Mouse (Mus musculus) hindbrain, embryonic 12.5 days (tissue): Measurements from ENCODE around the gene Pxmp4. TPM values are rescaled to one million over a fixed set of nuclear protein-coding genes. Genes with fewer than 3 reads are reported as not detected.

Experiments used
- ATAC-seq: fragments of 200-750 bp; cut with Nextera tagmentation; 2 replicates; pipeline ENCODE4 v1.8.0; 2017; ENCODE audit warnings: moderate TSS enrichment; ENCODE audit not compliant: low FRiP score
- H3K27ac ChIP-seq: fragments of 300-500 bp; sonication (generic); 2 replicates; pipeline ENCODE4 v1.5.1; 2016; ENCODE audit warnings: mild to moderate bottlenecking
- H3K27me3 ChIP-seq: fragments of 300-500 bp; sonication (generic); 2 replicates; pipeline ENCODE4 v1.6.1; 2016; ENCODE audit warnings: mild to moderate bottlenecking
- H3K36me3 ChIP-seq: fragments of 300-500 bp; sonication (generic); 2 replicates; pipeline ENCODE4 v1.6.1; 2016; ENCODE audit warnings: mild to moderate bottlenecking
- H3K4me1 ChIP-seq: fragments of 300-500 bp; sonication (generic); 2 replicates; pipeline ENCODE4 v1.6.1; 2016
- H3K4me2 ChIP-seq: fragments of 300-500 bp; sonication (generic); replicated peaks from 2 replicates; pipeline ENCODE4 v1.6.1; 2016; ENCODE audit warnings: mild to moderate bottlenecking
- H3K4me3 ChIP-seq: fragments of 300-500 bp; sonication (generic); 2 replicates; pipeline ENCODE4 v1.5.1; 2016; ENCODE audit warnings: mild to moderate bottlenecking
- H3K9ac ChIP-seq: fragments of 300-500 bp; sonication (generic); 2 replicates; pipeline ENCODE4 v1.6.1; 2016; ENCODE audit warnings: mild to moderate bottlenecking, moderate library complexity
- H3K9me3 ChIP-seq: fragments of 300-500 bp; sonication (generic); replicated peaks from 2 replicates; pipeline ENCODE4 v1.6.1; 2016; ENCODE audit warnings: mild to moderate bottlenecking
- WGBS: fragments of 180-500 bp; shearing (Covaris S2); methylation state at CpG from one replicate; pipeline ENCODE4 v1.1.7; 2016; 5-methylcytosine and 5-hydroxymethylcytosine counted together
- polyA plus RNA-seq: library from polyadenylated mRNA; unstranded; fragments of >200 nt; fragmentation: Nextera tagmentation; extraction: Ambion mirVana; gene quantifications from 2 replicates; pipeline ENCODE4 v1.2.1, GENCODE M21; 2016

Gene Pxmp4
- polyA plus RNA-seq, 1 experiment from 2014 or later, result 14.1 TPM

GRCm38 (mm10) chr2:154549886-154550189, 53.7 kb downstream of the Pxmp4 start:
- Histone ChIP-seq H3K4me3 (peak overlapping the region; percentile 40), H3K27me3 (peaks cover 27% of the 10 kb centered on the region), H3K27ac (no peak overlapping the region), H3K36me3 (peaks cover 8% of the 10 kb centered on the region; the same call in 1 of the 2 replicates), H3K9me3 (no peaks in the 10 kb centered on the region), H3K4me2 (peak overlapping the region; percentile 80), H3K9ac (no peak overlapping the region), H3K4me1 (peaks cover 23% of the 10 kb centered on the region)
- 15% methylated on average over 20 of the region's 20 CpGs for WGBS
- ATAC-seq, result no peak

DNA sequence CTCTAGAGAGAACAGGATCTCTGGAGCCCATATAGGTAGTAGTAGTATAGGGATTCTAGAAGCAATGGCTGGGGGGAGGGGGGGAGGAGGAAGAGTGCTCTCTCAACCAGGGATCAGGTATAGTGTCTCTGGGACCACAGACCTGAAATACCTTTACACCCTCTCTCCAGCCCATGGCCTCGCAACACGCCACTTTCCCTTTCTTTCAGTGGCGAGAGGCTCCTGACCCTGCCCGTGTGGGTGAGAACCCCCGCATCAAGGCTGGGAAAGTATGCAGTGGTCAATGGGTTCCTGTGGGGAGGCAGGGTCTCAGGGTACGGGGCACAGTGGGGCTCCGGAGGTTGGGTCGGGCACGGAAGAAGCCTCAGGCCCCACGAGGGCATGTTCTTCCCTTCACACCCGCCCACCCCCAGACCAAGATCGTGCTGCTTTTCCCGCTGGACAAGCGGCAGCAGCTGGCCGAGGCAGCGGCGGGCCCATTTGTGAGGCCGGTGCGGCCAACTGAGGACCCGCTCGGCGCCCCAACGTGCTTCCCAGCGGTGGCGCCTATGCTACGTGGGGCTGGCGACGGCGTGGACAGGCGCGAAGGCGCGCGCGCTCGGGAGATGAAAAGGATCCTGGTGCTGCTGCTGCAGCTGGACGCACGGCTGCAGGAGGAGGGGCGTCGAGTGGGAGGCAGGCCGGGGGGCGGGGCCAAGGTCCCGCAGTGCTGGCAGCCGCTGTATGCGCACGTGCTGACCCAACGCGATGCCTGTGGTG, 54.2 kb downstream of the Pxmp4 start:
- no peaks in the 10 kb centered on the region for H3K9me3 ChIP-seq
- under 1% methylated on average over 48 of the region's 48 CpGs for WGBS
- peak overlapping the region; percentile 80 for H3K4me2 ChIP-seq
- peak; percentile 78 for ATAC-seq
- peak overlapping the region; percentile 40 for H3K4me3 ChIP-seq
- peak overlapping the region; percentile 58 for H3K9ac ChIP-seq
- peaks cover 7% of the 10 kb centered on the region; the same call in 1 of the 2 replicates for H3K36me3 ChIP-seq
- no peak overlapping the region for H3K27ac ChIP-seq
- peaks cover 27% of the 10 kb centered on the region for H3K27me3 ChIP-seq
- H3K4me1 ChIP-seq, result peaks cover 23% of the 10 kb centered on the region

GRCm38 (mm10) chr2:154548688-154549087, 54.8 kb downstream of the Pxmp4 start:
- Histone ChIP-seq H3K9me3 (no peaks in the 10 kb centered on the region), H3K4me1 (peaks cover 23% of the 10 kb centered on the region), H3K4me2 (no peak overlapping the region), H3K4me3 (no peak overlapping the region), H3K27me3 (peaks cover 27% of the 10 kb centered on the region), H3K27ac (no peak overlapping the region), H3K9ac (no peak overlapping the region), H3K36me3 (peaks cover 5% of the 10 kb centered on the region; the same call in 1 of the 2 replicates)
- ATAC-seq, result no peak
- whole genome bisulfite sequencing, result 48% methylated on average over 3 of the region's 3 CpGs

DNA sequence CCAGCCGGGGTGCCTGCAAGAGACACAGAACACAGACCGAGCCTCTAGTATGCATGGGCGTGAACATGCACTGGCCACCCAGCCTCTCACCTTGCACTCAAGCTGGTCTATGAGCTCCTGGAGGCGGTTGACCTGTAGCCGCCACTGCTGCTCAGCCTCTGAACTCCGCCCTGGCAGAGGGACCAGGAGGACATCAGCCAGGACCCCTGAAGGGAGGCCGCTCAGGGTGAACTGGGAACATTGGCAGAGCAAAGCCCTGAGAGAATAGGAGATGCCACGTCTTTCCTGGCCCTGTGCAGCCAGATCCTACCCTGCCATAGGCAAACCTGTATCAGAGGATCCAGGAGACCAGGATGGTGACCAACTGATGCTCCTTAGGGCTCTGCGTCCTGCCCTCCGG, 56.8 kb downstream of the Pxmp4 start, which contains the start of gene 1700003F12Rik:
TSS of gene 1700003F12Rik (plus strand) at position 375 of the 400 bp plus-strand sequence.
- WGBS, result 95% methylated on average over 10 of the region's 10 CpGs
- no peak within 1 kb of the TSS for H3K4me2 ChIP-seq
- no peak for ATAC-seq

DNA sequence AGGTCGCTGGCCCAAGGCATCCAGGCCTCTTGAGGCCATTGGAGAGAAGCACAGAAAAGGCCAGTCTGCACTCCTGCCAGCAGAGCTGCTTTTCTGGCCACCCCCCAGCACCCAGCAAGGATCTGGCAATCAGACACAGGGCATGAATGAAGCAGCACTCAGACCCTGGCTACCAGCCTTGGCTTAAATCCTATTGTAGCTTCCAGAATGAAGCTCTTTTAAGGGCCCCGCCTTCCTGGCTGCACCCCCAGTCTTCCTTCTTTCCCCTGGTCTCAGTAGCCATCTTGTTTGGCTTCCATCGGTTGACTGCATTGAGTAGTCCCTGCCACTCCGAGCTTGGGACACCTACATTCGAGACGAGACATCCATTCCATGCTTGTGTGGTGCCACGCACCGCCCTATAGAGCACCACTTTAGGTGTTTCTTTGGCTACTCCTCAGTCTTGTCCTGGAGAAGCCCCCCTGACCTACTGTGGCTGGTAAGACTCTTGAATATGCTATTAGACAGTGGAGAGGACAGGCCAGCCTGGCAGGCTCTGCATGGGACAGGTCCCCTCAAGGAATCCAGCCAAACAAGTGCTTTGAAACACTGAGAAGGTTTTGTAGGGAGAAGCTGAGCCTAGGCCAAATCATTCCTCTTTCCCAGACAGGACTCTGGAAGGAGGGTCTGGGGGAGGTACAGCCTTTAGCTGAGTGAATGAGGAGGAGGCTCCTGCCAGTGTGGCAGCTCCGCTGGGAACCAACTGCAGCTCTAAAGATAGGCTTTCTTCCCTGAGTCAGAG, 59.8 kb downstream of the Pxmp4 start:
- no peak overlapping the region for H3K9ac ChIP-seq
- no peak for ATAC-seq
- no peaks in the 10 kb centered on the region for H3K27me3 ChIP-seq
- no peak overlapping the region for H3K4me2 ChIP-seq
- peak overlapping the region; percentile 30; the same call in 1 of the 2 replicates for H3K27ac ChIP-seq
- H3K4me3 ChIP-seq, result no peak overlapping the region
- no peaks in the 10 kb centered on the region for H3K9me3 ChIP-seq
- peaks cover 5% of the 10 kb centered on the region; the same call in 1 of the 2 replicates for H3K36me3 ChIP-seq
- WGBS, result 88% methylated on average over 9 of the region's 9 CpGs
- H3K4me1 ChIP-seq, result peaks cover 15% of the 10 kb centered on the region; the same call in 1 of the 2 replicates

More for the DNA sequence above, 56.8 kb downstream of the Pxmp4 start, which contains the start of gene 1700003F12Rik:
- Histone ChIP-seq H3K4me3 (no peak within 1 kb of the TSS), H3K4me1 (peaks cover 11% of the 10 kb centered on the region), H3K36me3 (peaks cover 5% of the 10 kb centered on the region; the same call in 1 of the 2 replicates), H3K27ac (no peak within 1 kb of the TSS), H3K27me3 (peaks cover 16% of the 10 kb centered on the region), H3K9me3 (no peaks in the 10 kb centered on the region), H3K9ac (no peak within 1 kb of the TSS; the same call in 1 of the 2 replicates)

DNA sequence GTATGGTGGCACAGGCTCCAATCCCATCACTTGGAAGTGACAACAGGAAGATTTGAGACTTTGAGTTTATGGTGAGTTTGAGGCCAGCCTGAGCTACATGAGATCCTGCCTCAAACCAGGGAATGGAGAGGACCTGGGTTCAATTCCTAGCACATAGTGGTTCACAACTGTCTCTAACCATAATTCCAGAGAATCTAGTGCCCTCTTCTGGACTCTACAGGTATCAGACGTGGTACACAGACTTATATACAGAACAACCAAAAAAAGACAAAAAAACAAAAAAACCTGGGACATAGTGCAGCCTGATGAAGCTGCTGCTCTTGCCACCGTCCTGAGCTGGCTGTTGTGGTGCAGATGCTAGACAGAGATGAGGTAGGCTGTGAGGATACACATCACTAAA, 61.9 kb downstream of the Pxmp4 start:
- no peak for ATAC-seq
- Histone ChIP-seq H3K4me3 (no peak overlapping the region), H3K9me3 (no peaks in the 10 kb centered on the region), H3K9ac (no peak overlapping the region), H3K36me3 (peaks cover 5% of the 10 kb centered on the region; the same call in 1 of the 2 replicates), H3K27me3 (no peaks in the 10 kb centered on the region), H3K27ac (no peak overlapping the region), H3K4me2 (no peak overlapping the region), H3K4me1 (peaks cover 25% of the 10 kb centered on the region)
- WGBS, result 81% methylated on average over 2 of the region's 2 CpGs

DNA sequence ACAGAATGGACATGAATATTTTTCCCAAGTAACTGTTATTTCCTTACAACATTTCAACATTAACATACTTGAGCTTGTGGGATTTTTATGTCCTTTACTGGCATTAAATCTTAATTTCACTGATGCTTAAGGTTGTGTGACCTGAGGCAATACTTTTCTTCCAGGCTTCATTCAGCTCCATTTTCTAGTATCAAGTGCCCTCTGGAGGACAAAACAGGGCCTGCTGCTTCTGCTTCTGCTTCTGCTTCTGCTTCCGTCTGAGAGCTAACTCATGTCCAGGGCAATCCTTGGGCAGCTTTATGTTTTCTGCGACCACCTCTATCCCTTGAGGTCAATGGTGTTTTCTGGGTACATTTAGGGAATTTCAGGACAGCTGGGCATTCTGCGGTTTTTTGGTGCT, 63.8 kb downstream of the Pxmp4 start:
- WGBS, result 77% methylated on average over 3 of the region's 3 CpGs

GRCm38 (mm10) chr2:154538710-154539109, 64.8 kb downstream of the Pxmp4 start:
- H3K4me1 ChIP-seq, result peaks cover 25% of the 10 kb centered on the region
- no peak overlapping the region for H3K4me2 ChIP-seq
- peak overlapping the region; percentile 46 for H3K27ac ChIP-seq
- WGBS, result 40% methylated on average over 3 of the region's 3 CpGs
- H3K36me3 ChIP-seq, result peaks cover 19% of the 10 kb centered on the region
- no peaks in the 10 kb centered on the region for H3K9me3 ChIP-seq
- H3K27me3 ChIP-seq, result no peaks in the 10 kb centered on the region
- H3K9ac ChIP-seq, result no peak overlapping the region
- peak; percentile 48; the same call in 1 of the 2 replicates for ATAC-seq
- H3K4me3 ChIP-seq, result no peak overlapping the region

More for the DNA sequence above, 63.8 kb downstream of the Pxmp4 start:
- Histone ChIP-seq H3K36me3 (peaks cover 14% of the 10 kb centered on the region), H3K4me2 (no peak overlapping the region), H3K4me3 (no peak overlapping the region), H3K27ac (no peak overlapping the region), H3K27me3 (no peaks in the 10 kb centered on the region), H3K9me3 (no peaks in the 10 kb centered on the region), H3K9ac (no peak overlapping the region), H3K4me1 (peaks cover 25% of the 10 kb centered on the region)
- no peak for ATAC-seq

- H3K9ac ChIP-seq, result no peak overlapping the region
- no peak overlapping the region for H3K4me2 ChIP-seq
- H3K4me3 ChIP-seq, result no peak overlapping the region
- no peak for ATAC-seq
- peak overlapping the region; percentile 46 for H3K27ac ChIP-seq
- peaks cover 19% of the 10 kb centered on the region for H3K36me3 ChIP-seq
- WGBS, result 67% methylated on average over 2 of the region's 2 CpGs
- H3K27me3 ChIP-seq, result no peaks in the 10 kb centered on the region
- H3K4me1 ChIP-seq, result peaks cover 25% of the 10 kb centered on the region
- H3K9me3 ChIP-seq, result no peaks in the 10 kb centered on the region
Measured at GRCm38 (mm10) chr2:154538310-154538709, 65.2 kb downstream of the Pxmp4 start.

Other genes starting within 250 kb of the Pxmp4 start
- 13.7 and 16.3 TPM in 2 replicates for gene Cdk5rap1, start 230.7 kb downstream of the Pxmp4 start, polyA plus RNA-seq
- gene Snta1, start 195.6 kb downstream of the Pxmp4 start, polyA plus RNA-seq, result 8.9 and 9.7 TPM in 2 replicates
- gene Cbfa2t2, start 167.2 kb downstream of the Pxmp4 start, polyA plus RNA-seq, result 68.0 and 77.3 TPM in 2 replicates
- gene 1700003F12Rik, start 56.6 kb downstream of the Pxmp4 start, polyA plus RNA-seq, result 1.4 and 3.2 TPM in 2 replicates
- gene Actl10, start 51.9 kb downstream of the Pxmp4 start, polyA plus RNA-seq, result 0.92 and 0.96 TPM in 2 replicates
- gene Necab3, start 44.8 kb downstream of the Pxmp4 start, polyA plus RNA-seq, result 11.6 and 12.3 TPM in 2 replicates
- gene E2f1, start 33.8 kb downstream of the Pxmp4 start, polyA plus RNA-seq, result 25.0 and 30.7 TPM in 2 replicates
- 1.1 and 1.3 TPM in 2 replicates for gene Zfp341, start 9.6 kb upstream of the Pxmp4 start, polyA plus RNA-seq
- gene 4930519P11Rik, start 9.7 kb upstream of the Pxmp4 start, polyA plus RNA-seq, result not detected in 2 replicates
- 26.6 and 28.4 TPM in 2 replicates for gene Chmp4b, start 48.0 kb upstream of the Pxmp4 start, polyA plus RNA-seq
- 0.36 TPM in 1 of 2 replicates, not detected in the other for gene Gm14214, start 166.3 kb upstream of the Pxmp4 start, polyA plus RNA-seq
- 34.1 and 37.7 TPM in 2 replicates for gene Raly, start 187.4 kb upstream of the Pxmp4 start, polyA plus RNA-seq
- 1.7 and 3.0 TPM in 2 replicates for gene a, start 187.7 kb upstream of the Pxmp4 start, polyA plus RNA-seq